Mouse (Mus musculus): ENCODE data around the gene Tmed9. TPM values are rescaled to one million over a fixed set of nuclear protein-coding genes. Genes with fewer than 3 reads are reported as not detected.
A peak's percentile ranks its signal among the peaks of the same experiment; 100 is the strongest.

Tmed9 gene
- polyA plus RNA-seq, 1 experiment = 36.5 TPM

- Histone ChIP-seq H3K4me3 (ENCODE audit: control insufficient read depth, low read depth, low read length) (no peak overlapping the region), H3K36me3 (ENCODE audit: control insufficient read depth, insufficient read depth, low read length) (no peaks in the 10 kb centered on the region), H3K27ac (ENCODE audit: control insufficient read depth, insufficient read depth, low read depth, low read length) (no peak overlapping the region), H3K4me1 (ENCODE audit: control insufficient read depth, insufficient read depth, low read length) (no peaks in the 10 kb centered on the region), H3K27me3 (ENCODE audit: control insufficient read depth, insufficient read depth, low read length) (no peaks in the 10 kb centered on the region)
- TF ChIP-seq CTCF (IDR thresholded peaks at IDR 0.05; ENCODE audit: control insufficient read depth, insufficient read depth, insufficient replicate concordance, low read depth, low read length) (no peak), POLR2A (IDR thresholded peaks at IDR 0.05; ENCODE audit: control insufficient read depth, low read depth, low read length) (no peak)
Measured at GRCm38 (mm10) chr13:55578086-55578485, 4.6 kb downstream of the Tmed9 start.

GRCm38 (mm10) chr13:55591961-55592490 is 18.5 kb downstream of the Tmed9 start:
- TF ChIP-seq POLR2A (IDR thresholded peaks at IDR 0.05; ENCODE audit: control insufficient read depth, low read depth, low read length) (no peak), CTCF (IDR thresholded peaks at IDR 0.05; ENCODE audit: control insufficient read depth, insufficient read depth, insufficient replicate concordance, low read depth, low read length) (no peak)
- H3K27me3 ChIP-seq (ENCODE audit: control insufficient read depth, insufficient read depth, low read length) = no peaks in the 10 kb centered on the region
- peaks cover 2% of the 10 kb centered on the region for H3K36me3 ChIP-seq (ENCODE audit: control insufficient read depth, insufficient read depth, low read length)
- no peak overlapping the region for H3K27ac ChIP-seq (ENCODE audit: control insufficient read depth, insufficient read depth, low read depth, low read length)
- H3K4me3 ChIP-seq (ENCODE audit: control insufficient read depth, low read depth, low read length) = no peak overlapping the region
- H3K4me1 ChIP-seq (ENCODE audit: control insufficient read depth, insufficient read depth, low read length) = no peaks in the 10 kb centered on the region; the same call in none of the 2 replicates

- H3K27ac ChIP-seq (ENCODE audit: control insufficient read depth, insufficient read depth, low read depth, low read length) = peak overlapping the region; percentile 57
Measured at GRCm38 (mm10) chr13:55592512-55593253, 19.2 kb downstream of the Tmed9 start.

GRCm38 (mm10) chr13:55593254-55593747 is 19.8 kb downstream of the Tmed9 start:
- peaks cover 2% of the 10 kb centered on the region for H3K36me3 ChIP-seq (ENCODE audit: control insufficient read depth, insufficient read depth, low read length)
- H3K27ac ChIP-seq (ENCODE audit: control insufficient read depth, insufficient read depth, low read depth, low read length) = peak overlapping the region; percentile 57
- H3K27me3 ChIP-seq (ENCODE audit: control insufficient read depth, insufficient read depth, low read length) = no peaks in the 10 kb centered on the region
- peak overlapping the region; percentile 90 for H3K4me3 ChIP-seq (ENCODE audit: control insufficient read depth, low read depth, low read length)
- no peaks in the 10 kb centered on the region; the same call in none of the 2 replicates for H3K4me1 ChIP-seq (ENCODE audit: control insufficient read depth, insufficient read depth, low read length)
- TF ChIP-seq CTCF (IDR thresholded peaks at IDR 0.05; ENCODE audit: control insufficient read depth, insufficient read depth, insufficient replicate concordance, low read depth, low read length) (no peak), POLR2A (IDR thresholded peaks at IDR 0.05; ENCODE audit: control insufficient read depth, low read depth, low read length) (no peak)

More at GRCm38 (mm10) chr13:55592512-55593253, 19.2 kb downstream of the Tmed9 start:
- peaks cover 2% of the 10 kb centered on the region for H3K36me3 ChIP-seq (ENCODE audit: control insufficient read depth, insufficient read depth, low read length)
- peak overlapping the region; percentile 90 for H3K4me3 ChIP-seq (ENCODE audit: control insufficient read depth, low read depth, low read length)
- no peaks in the 10 kb centered on the region; the same call in none of the 2 replicates for H3K4me1 ChIP-seq (ENCODE audit: control insufficient read depth, insufficient read depth, low read length)
- TF ChIP-seq CTCF (IDR thresholded peaks at IDR 0.05; ENCODE audit: control insufficient read depth, insufficient read depth, insufficient replicate concordance, low read depth, low read length) (no peak), POLR2A (IDR thresholded peaks at IDR 0.05; ENCODE audit: control insufficient read depth, low read depth, low read length) (peak; percentile 99)
- no peaks in the 10 kb centered on the region for H3K27me3 ChIP-seq (ENCODE audit: control insufficient read depth, insufficient read depth, low read length)

- TF ChIP-seq CTCF (IDR thresholded peaks at IDR 0.05; ENCODE audit: control insufficient read depth, insufficient read depth, insufficient replicate concordance, low read depth, low read length) = no peak
- H3K27me3 ChIP-seq (ENCODE audit: control insufficient read depth, insufficient read depth, low read length) = no peaks in the 10 kb centered on the region
- no peak overlapping the region for H3K27ac ChIP-seq (ENCODE audit: control insufficient read depth, insufficient read depth, low read depth, low read length)
- no peak overlapping the region for H3K4me3 ChIP-seq (ENCODE audit: control insufficient read depth, low read depth, low read length)
- H3K4me1 ChIP-seq (ENCODE audit: control insufficient read depth, insufficient read depth, low read length) = peaks cover 4% of the 10 kb centered on the region
- peaks cover 2% of the 10 kb centered on the region for H3K36me3 ChIP-seq (ENCODE audit: control insufficient read depth, insufficient read depth, low read length)
Measured at GRCm38 (mm10) chr13:55595375-55595774, 21.8 kb downstream of the Tmed9 start.

GRCm38 (mm10) chr13:55596802-55597201 is 23.3 kb downstream of the Tmed9 start:
- Histone ChIP-seq H3K36me3 (ENCODE audit: control insufficient read depth, insufficient read depth, low read length) (peaks cover 2% of the 10 kb centered on the region), H3K4me1 (ENCODE audit: control insufficient read depth, insufficient read depth, low read length) (peaks cover 4% of the 10 kb centered on the region), H3K27me3 (ENCODE audit: control insufficient read depth, insufficient read depth, low read length) (no peaks in the 10 kb centered on the region), H3K27ac (ENCODE audit: control insufficient read depth, insufficient read depth, low read depth, low read length) (no peak overlapping the region), H3K4me3 (ENCODE audit: control insufficient read depth, low read depth, low read length) (no peak overlapping the region)
- TF ChIP-seq POLR2A (IDR thresholded peaks at IDR 0.05; ENCODE audit: control insufficient read depth, low read depth, low read length) (no peak), CTCF (IDR thresholded peaks at IDR 0.05; ENCODE audit: control insufficient read depth, insufficient read depth, insufficient replicate concordance, low read depth, low read length) (no peak)

Measured in testis, adult 2 months (tissue).